Mouse (Mus musculus) urinary bladder, postnatal 0 days (tissue): ENCODE results near the gene Nrde2. TPM values are rescaled to one million over a fixed set of nuclear protein-coding genes. Genes with fewer than 3 reads are reported as not detected.

Experiments used
- polyA plus RNA-seq: library from polyadenylated mRNA; unstranded; fragments of >200 nt; fragmentation: Nextera tagmentation; extraction: Ambion mirVana; gene quantifications from 2 replicates; pipeline ENCODE4 v1.2.1, GENCODE M21; 2015

The Nrde2 gene
- polyA plus RNA-seq, result 5.6 and 5.9 TPM in 2 replicates

DNA sequence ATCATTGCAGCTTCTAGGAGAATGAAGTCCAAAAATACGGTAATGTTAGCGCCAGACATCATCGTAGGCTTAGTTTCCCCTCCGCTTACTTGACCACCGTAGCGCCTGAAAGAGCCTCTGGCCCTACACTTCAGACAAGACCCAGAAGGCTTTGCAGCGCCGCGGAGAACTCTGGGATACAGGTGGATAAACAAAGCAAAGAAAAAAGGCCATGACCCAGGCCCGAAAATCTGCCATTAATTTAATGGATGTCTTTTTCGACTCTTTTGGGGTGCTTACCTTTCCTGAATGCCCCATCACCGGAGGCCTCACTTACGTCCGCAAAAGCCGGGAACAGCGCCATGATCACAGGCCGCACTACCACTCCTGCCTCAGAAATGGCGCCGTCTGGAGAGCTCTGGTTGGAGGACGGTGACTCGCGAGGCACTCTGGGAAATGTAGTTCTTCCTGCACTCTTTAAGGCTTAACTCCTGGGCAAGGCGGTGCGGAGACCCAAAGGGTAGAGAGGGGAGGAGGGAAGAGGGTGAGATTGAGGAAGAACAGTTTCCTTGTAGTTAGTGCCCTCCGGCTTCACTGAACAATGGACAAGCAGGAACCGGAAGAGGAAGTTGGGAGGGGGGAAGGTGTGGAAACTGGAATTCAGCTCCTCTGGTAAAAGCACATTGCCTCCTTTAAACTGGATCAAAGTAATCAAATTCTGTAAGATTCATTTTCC is at the start of gene Nrde2:
TSS of gene Nrde2 (minus strand) at position 393 of the 715 bp plus-strand sequence.

DNA sequence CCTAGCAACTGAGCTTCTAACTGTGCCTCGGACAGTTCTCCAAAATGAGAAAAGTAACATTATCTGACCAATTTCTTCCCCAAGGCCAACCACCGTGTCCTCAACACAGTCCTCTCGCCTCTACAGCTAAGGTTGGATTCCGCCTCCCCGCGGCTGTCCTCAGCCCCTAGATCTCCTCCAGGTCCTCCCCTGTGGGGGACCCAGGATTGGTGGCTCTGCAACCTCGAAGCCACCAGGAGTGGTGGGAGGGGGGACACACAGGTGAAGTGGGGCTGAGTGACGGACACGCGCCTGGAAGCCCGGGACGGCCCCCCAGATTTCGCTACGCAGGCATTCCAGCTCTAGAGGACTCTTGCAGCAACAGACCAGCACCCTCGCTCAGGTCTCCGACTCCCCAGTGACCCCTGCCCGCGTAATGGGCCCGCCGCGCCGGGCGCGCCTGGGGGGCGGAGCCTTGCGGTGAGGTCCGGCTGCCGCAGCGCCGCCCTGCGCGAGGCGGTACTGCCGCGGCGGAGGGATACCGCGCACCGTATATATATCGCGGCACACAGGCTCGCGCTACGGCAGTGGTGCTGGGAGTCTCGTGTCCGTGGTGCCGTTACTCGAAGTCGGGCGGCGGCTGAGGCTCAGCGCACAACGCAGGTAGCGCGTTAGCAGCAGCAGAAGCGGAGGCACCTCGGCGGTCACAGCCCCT is 39.7 kb upstream of the Nrde2 start, which contains the start of gene Calm1:
TSS of gene Calm1 (plus strand) at position 469 of the 694 bp plus-strand sequence.

DNA sequence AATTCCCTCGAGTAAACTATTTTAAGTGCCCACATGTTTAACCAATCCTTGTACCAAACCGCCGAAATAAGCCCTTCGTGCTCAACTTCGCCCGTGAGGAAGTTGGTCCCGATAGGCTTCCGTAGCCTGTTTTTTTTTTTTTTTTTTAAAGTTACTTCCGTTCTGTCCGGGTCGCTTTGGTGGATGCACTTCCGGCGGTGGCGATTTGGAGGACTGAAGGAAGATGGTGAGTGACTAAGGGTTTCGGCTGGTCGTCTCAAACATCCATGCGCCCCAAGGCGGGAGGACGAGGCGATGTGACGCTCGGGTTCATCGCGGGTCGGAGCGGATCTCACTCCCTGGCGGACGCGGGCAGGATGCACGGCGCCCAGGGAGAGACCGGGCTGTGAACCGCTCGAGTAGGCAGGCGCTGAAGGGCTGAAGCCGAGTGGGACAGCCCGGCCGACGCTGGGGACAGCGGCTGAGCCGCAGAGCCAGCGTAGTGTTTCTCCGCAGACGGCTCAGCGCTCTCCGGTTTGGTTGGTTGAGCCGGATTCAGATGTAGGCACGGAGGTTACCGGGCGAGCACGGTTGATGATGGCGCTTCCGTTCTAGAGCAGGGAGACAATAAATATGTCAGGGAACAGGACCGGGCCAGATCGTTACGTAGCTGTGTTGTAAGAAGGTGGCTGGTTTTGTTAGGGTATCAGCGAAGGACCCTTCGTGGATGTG is 49.3 kb downstream of the Nrde2 start, which contains the start of gene Psmc1:
TSS of gene Psmc1 (plus strand) at position 169 of the 711 bp plus-strand sequence.

Other genes with a start within 250 kb of the Nrde2 start
- gene Kcnk13, start 195.2 kb downstream of the Nrde2 start, polyA plus RNA-seq, result 0.55 and 1.5 TPM in 2 replicates
- gene Psmc1, start 49.5 kb downstream of the Nrde2 start, polyA plus RNA-seq, result 171 and 187 TPM in 2 replicates
- gene Calm1, start 39.8 kb upstream of the Nrde2 start, polyA plus RNA-seq, result 1,204 and 1,434 TPM in 2 replicates